ENCODE assay signal across 12 mouse cellular contexts in genomic region chr4:149721163-149721562, GRCm38 (mm10).
"Had no signal": no experiment of that assay in that cellular context is flagged by ENCODE, and none has a peak within 500 bp of the region (broad histone marks: within the 10 kb centered on the region; RNA-seq: fewer than 3 reads in every experiment).

No protein-coding gene starts in this region.

- DNase-seq: kidney, adult 8-10 months; kidney, postnatal 25 days; liver, embryonic 13.5 days; liver, postnatal 0 days; lung, postnatal 14 days; right cerebral cortex, adult 18-20 months had no signal

- H3K27me3 ChIP-seq: limb, embryonic 15.5 days; liver, embryonic 13.5 days; lung, embryonic 15.5 days; megakaryocyte, embryonic 14.5 days; midbrain, embryonic 15.5 days had no signal

- H3K4me1 ChIP-seq: lung, embryonic 15.5 days had no signal

- H3K27ac ChIP-seq: limb, embryonic 15.5 days; liver, embryonic 13.5 days; lung, embryonic 15.5 days; macrophage; midbrain, embryonic 15.5 days; stomach, postnatal 0 days had no signal

- H3K9me3 ChIP-seq: limb, embryonic 15.5 days; liver, embryonic 13.5 days; lung, embryonic 15.5 days; midbrain, embryonic 15.5 days had no signal

- H3K4me3 ChIP-seq: limb, embryonic 15.5 days; liver, embryonic 13.5 days; lung, embryonic 15.5 days; megakaryocyte, embryonic 14.5 days; midbrain, embryonic 15.5 days had no signal

- ATAC-seq: liver, postnatal 0 days; midbrain, embryonic 15.5 days had no signal
